Mouse (Mus musculus): ENCODE measurements around the gene Naga. TPM values are rescaled to one million over a fixed set of nuclear protein-coding genes. Genes with fewer than 3 reads are reported as not detected.
A peak's percentile ranks its signal among the peaks of the same experiment; 100 is the strongest.

The Naga gene
- polyA plus RNA-seq, 1 experiment = 150 TPM

DNA sequence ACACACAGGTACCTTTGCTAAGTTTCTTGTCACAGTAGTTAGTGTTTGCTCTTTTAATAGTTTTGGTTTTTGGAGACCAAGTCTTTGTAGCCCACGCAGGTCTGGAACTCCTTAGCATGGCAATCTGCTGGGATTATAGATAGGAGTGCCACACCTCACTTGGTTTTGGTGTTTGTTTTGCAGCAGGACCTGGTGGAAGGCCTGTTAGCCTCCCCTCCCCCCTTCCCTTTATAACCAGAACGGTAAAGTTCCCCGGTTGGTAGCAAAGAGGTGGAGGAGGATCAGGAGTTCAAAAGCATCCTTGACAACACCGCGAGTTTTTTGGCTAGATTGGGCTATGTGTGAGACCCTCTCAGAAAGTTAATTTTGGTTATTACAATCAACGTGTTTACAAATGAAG, 6.2 kb upstream of the Naga start:
- 94% methylated on average over 6 of the region's 6 CpGs for WGBS
- no peaks in the 10 kb centered on the region for H3K27me3 ChIP-seq (ENCODE audit: control insufficient read depth, insufficient read depth, low read length)
- peaks cover 19% of the 10 kb centered on the region for H3K36me3 ChIP-seq (ENCODE audit: control insufficient read depth, insufficient read depth, low read length)
- no peak for DNase-seq
- no peak overlapping the region for H3K4me3 ChIP-seq (ENCODE audit: control insufficient read depth, insufficient read depth, low read length)
- H3K4me1 ChIP-seq (replicated peaks; ENCODE audit: control insufficient read depth, insufficient read depth, low read length) = peaks cover 28% of the 10 kb centered on the region
- H3K27ac ChIP-seq (ENCODE audit: control insufficient read depth, insufficient read depth, low read length) = no peak overlapping the region
- TF ChIP-seq CTCF (IDR thresholded peaks at IDR 0.05; ENCODE audit: borderline replicate concordance, control insufficient read depth, extremely low read depth, insufficient read depth, low read length, poor library complexity) = no peak

DNA sequence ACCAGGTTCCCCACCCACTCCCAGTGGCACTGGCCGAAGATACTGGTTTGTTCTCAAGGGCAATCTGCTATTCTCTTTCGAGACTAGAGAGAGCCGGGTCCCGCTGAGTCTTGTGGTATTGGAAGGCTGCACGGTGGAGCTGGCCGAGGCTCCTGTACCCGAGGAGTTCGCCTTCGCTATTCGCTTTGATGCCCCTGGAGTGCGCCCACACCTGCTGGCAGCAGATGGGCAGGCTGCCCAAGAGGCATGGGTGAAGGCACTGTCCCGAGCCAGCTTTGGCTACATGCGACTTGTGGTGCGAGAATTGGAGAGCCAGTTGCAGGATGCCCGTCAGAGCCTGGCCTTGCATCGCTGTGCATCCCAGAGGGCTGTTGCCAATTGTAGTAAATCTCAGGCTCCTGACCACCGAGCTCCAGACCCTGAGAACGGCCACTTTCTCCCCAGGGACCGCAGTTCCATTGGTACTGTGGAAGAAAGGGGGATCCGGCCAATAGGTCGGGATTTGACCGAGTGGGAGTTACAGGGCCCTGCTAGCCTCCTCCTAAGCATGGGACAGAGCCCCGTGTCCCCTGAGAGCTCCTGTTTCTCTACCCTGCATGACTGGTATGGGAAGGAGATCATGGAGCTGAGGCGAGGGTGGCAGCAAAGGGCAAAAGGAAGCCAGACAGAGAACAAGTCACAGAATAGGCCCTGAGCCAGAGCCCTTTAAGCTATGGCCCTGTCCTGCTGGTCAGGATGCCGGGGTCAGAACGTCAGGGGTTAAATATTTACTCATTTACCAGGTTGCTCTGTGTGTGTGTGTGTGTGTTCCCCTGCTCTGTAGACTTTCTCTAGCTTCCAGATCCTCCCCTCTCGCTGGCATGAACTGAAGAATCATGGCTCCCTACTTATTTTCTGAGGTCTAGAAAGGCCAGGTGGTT, 4.9 kb upstream of the Naga start:
- 86% methylated on average over 27 of the region's 27 CpGs for WGBS
- no peaks in the 10 kb centered on the region for H3K27me3 ChIP-seq (ENCODE audit: control insufficient read depth, insufficient read depth, low read length)
- TF ChIP-seq POLR2A (IDR thresholded peaks at IDR 0.05; ENCODE audit: control insufficient read depth, extremely low read depth, insufficient read depth, low read length, poor library complexity) (no peak), CTCF (IDR thresholded peaks at IDR 0.05; ENCODE audit: borderline replicate concordance, control insufficient read depth, extremely low read depth, insufficient read depth, low read length, poor library complexity) (no peak)

DNA sequence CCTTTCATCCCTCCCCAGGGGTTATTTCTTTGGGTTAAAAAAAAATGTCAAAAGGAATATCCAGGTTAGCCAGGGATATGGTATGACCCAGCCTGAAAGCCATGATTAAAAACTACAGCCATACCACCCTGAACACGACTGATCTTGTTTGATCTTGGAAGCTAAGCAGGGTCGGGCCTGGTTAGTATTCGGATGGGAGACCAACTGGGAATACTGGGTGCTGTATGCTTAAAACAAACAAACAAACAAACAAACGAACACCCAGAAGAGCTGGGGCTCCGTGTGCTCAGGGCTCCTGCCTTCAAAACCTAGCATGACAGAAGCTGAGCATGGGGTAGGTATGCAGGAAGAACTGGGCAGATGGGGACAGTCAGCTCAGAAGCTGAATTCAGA, 3.8 kb upstream of the Naga start:
- H3K4me3 ChIP-seq (ENCODE audit: control insufficient read depth, insufficient read depth, low read length) = no peak overlapping the region

More for the DNA sequence above, 4.9 kb upstream of the Naga start:
- Histone ChIP-seq H3K36me3 (ENCODE audit: control insufficient read depth, insufficient read depth, low read length) (peaks cover 8% of the 10 kb centered on the region), H3K4me1 (replicated peaks; ENCODE audit: control insufficient read depth, insufficient read depth, low read length) (peaks cover 30% of the 10 kb centered on the region), H3K27ac (ENCODE audit: control insufficient read depth, insufficient read depth, low read length) (no peak overlapping the region), H3K4me3 (ENCODE audit: control insufficient read depth, insufficient read depth, low read length) (no peak overlapping the region)
- DNase-seq = no peak

DNA sequence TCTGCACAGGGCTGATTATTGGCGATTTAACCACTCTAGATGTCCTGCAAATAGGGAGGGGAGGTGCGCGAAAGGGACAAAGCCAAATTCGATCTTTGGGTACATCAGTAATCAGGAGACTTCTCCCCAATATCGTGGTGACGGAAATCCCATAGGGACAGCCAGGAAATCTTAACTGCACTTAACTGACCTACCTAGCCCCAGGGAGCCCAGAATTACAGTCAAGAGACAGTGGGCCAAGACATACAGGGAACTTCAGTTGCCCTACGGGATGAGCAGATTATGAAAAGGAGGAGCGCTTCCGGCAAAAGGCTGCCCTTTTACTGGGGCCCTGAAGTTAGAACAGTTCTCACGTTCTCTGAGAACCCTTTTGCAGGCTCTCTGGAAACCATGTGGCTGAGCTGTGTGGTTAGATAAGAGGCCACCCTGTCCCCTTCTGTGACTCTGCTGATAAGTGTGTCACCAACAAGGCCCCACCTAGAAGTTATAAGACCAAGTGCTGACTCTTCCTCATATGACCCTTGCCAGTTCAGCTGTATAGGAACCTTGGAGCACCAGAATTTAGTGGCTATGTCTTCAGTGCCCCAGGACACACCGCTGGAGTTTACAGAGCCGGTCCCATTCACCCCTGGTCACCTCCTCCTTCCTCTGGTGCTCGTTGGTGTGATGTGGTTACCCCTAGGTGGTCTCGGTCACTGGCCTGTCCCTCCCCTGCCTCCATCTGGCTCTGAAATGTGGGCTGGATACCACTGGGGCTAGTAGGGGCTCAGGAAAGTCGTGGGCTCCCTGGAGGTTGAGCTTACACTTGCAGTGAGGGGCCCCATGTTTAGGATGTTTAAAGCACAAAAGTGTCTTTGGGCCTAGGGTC, 3.2 kb upstream of the Naga start:
- TF ChIP-seq POLR2A (IDR thresholded peaks at IDR 0.05; ENCODE audit: control insufficient read depth, extremely low read depth, insufficient read depth, low read length, poor library complexity) (no peak), CTCF (IDR thresholded peaks at IDR 0.05; ENCODE audit: borderline replicate concordance, control insufficient read depth, extremely low read depth, insufficient read depth, low read length, poor library complexity) (no peak)
- no peak for DNase-seq
- Histone ChIP-seq H3K4me3 (ENCODE audit: control insufficient read depth, insufficient read depth, low read length) (no peak overlapping the region), H3K27ac (ENCODE audit: control insufficient read depth, insufficient read depth, low read length) (peak overlapping the region; percentile 16; the same call in 1 of the 2 replicates), H3K27me3 (ENCODE audit: control insufficient read depth, insufficient read depth, low read length) (no peaks in the 10 kb centered on the region), H3K36me3 (ENCODE audit: control insufficient read depth, insufficient read depth, low read length) (no peaks in the 10 kb centered on the region), H3K4me1 (replicated peaks; ENCODE audit: control insufficient read depth, insufficient read depth, low read length) (peaks cover 28% of the 10 kb centered on the region)
- 22% methylated on average over 15 of the region's 15 CpGs for WGBS

More for the DNA sequence above, 3.8 kb upstream of the Naga start:
- H3K4me1 ChIP-seq (replicated peaks; ENCODE audit: control insufficient read depth, insufficient read depth, low read length) = peaks cover 33% of the 10 kb centered on the region
- H3K36me3 ChIP-seq (ENCODE audit: control insufficient read depth, insufficient read depth, low read length) = no peaks in the 10 kb centered on the region
- no peak for TF ChIP-seq CTCF (IDR thresholded peaks at IDR 0.05; ENCODE audit: borderline replicate concordance, control insufficient read depth, extremely low read depth, insufficient read depth, low read length, poor library complexity)
- WGBS = 91% methylated on average over 5 of the region's 5 CpGs
- no peak overlapping the region for H3K27ac ChIP-seq (ENCODE audit: control insufficient read depth, insufficient read depth, low read length)
- no peak for DNase-seq
- H3K27me3 ChIP-seq (ENCODE audit: control insufficient read depth, insufficient read depth, low read length) = no peaks in the 10 kb centered on the region

GRCm38 (mm10) chr15:82341036-82341501, 2.3 kb upstream of the Naga start:
- Histone ChIP-seq H3K36me3 (ENCODE audit: control insufficient read depth, insufficient read depth, low read length) (no peaks in the 10 kb centered on the region), H3K27me3 (ENCODE audit: control insufficient read depth, insufficient read depth, low read length) (no peaks in the 10 kb centered on the region), H3K27ac (ENCODE audit: control insufficient read depth, insufficient read depth, low read length) (no peak overlapping the region), H3K4me3 (ENCODE audit: control insufficient read depth, insufficient read depth, low read length) (peak overlapping the region; percentile 49), H3K4me1 (replicated peaks; ENCODE audit: control insufficient read depth, insufficient read depth, low read length) (peaks cover 26% of the 10 kb centered on the region)
- 4% methylated on average over 40 of the region's 40 CpGs for WGBS
- peak; percentile 13 for DNase-seq
- TF ChIP-seq POLR2A (IDR thresholded peaks at IDR 0.05; ENCODE audit: control insufficient read depth, extremely low read depth, insufficient read depth, low read length, poor library complexity) = no peak

DNA sequence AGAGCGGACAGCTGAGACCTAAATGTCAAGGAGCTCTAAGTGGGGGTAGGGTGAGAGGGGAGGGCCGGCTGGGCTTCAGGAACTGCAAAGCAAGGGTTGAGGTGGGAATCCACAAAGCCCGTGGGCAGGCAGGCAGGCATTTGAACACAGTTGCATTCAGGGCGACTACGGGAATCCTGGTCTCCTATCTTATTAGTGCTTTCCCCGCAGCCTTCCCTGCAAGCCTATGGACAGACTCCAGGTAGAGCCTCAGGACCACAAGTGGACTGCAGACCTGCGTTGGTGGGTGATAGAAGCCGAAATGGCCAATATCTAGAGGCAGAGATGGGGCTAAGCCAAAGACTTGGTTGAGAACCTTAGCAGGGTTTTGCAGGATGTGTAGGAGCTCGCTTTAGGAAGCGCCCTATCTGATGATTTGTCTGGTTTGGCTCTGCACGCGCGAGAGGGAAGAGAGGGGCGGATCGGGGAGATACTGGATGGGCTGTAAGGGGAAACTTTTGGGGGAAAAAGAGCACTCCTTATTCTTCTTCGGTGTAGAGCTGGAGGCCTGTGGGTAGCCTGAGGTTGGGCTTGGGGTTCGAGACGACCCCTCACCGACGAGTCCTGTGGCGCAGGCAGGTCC, 1.8 kb upstream of the Naga start:
- H3K4me3 ChIP-seq (ENCODE audit: control insufficient read depth, insufficient read depth, low read length) = peak overlapping the region; percentile 49
- WGBS = 58% methylated on average over 21 of the region's 21 CpGs
- no peaks in the 10 kb centered on the region; the same call in 1 of the 2 replicates for H3K36me3 ChIP-seq (ENCODE audit: control insufficient read depth, insufficient read depth, low read length)
- TF ChIP-seq POLR2A (IDR thresholded peaks at IDR 0.05; ENCODE audit: control insufficient read depth, extremely low read depth, insufficient read depth, low read length, poor library complexity) = no peak
- no peak for TF ChIP-seq CTCF (IDR thresholded peaks at IDR 0.05; ENCODE audit: borderline replicate concordance, control insufficient read depth, extremely low read depth, insufficient read depth, low read length, poor library complexity)
- no peak for DNase-seq
- H3K4me1 ChIP-seq (replicated peaks; ENCODE audit: control insufficient read depth, insufficient read depth, low read length) = peaks cover 26% of the 10 kb centered on the region
- no peaks in the 10 kb centered on the region for H3K27me3 ChIP-seq (ENCODE audit: control insufficient read depth, insufficient read depth, low read length)
- no peak overlapping the region for H3K27ac ChIP-seq (ENCODE audit: control insufficient read depth, insufficient read depth, low read length)
